Mouse (Mus musculus) right cerebral cortex, adult 18-20 months (tissue): ENCODE measurements around the gene Foxg1.

Source experiments
- DNase-seq: peaks from one replicate; pipeline ENCODE4 v3.0.0; 2022; ENCODE audit warnings: mixed read lengths

Foxg1 gene

DNA sequence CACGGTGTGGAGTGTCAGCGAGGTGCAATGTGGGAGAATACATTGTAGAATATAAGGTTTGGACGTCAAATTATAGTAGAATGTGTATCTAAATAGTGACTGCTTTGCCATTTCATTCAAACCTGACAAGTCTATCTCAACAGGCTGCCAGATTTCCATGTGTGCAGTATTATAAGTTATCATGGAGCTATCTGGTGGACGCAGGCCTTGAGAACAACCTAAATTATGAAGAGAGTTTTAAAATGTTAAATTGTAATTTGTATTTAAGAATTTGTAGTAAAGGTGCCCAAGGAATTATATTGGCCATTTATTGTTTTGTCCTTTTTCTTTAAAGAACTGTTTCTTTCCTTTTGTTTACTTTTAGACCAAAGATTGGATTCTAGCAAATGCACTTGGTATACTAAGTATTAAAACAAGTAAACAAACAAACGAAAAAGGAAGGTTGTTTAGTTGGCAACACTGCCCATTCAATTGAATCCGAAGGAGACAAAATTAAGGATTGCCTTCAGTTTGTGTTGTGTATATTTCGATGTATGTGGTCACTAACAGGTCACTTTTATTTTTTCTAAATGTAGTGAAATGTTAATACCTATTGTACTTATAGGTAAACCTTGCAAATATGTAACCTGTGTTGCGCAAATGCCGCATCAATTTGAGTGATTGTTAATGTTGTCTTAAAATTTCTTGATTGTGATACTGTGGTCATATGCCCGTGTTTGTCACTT is 3.8 kb downstream of the Foxg1 start:
- DNase-seq: no peak

DNA sequence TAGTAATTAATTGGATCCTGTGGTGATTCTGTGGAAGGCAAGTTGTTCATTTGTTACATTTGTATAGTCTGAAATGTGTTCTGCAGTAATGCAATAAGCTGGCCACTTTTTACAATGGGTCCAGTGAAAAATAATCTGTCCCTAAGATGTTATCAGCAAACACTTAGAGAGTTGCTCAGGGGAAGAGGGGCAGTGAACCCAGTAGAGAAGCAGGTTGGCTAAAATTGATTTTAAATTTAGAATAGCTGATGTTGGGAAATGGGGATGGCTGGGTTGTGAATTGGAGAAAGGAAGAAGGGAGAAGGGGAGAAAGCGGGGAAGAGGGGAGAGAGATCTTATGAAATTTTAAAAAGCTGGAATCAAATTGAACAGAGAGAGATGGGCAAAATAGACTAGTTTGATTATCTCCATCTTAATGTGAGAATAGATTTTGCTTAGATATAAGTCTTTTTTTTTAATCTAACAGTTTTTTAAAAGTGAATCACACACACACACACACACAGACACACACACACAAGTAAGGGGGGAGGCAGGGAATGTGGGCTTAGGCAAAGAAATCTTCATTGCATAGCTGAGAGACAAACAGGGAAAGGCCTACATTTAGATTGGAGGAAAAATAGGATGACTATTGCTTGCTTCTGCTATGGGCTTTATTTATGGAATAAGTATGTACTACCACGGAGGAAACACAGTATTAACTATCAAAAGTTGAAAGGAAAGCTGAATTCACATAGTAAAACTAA is 5.6 kb downstream of the Foxg1 start:
- no peak for DNase-seq

DNA sequence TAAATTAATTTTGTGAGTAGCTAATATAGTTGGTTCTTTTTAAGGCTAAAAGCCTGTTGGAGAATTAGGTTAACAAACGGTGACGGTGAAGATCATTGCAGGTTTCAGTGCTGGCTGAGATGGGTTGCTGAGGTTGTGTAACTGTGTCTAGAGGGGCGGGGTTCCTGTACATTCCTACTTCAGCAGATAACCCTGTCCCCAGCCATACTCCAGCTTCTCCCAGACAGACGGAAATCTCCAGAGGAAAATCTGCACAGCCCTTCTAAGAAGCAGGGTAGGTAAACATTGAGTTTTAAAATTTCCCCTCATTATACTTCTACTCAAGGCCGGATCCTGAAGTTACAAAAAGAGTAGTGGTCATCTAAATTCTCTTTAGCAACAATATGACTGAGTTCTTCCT is 7.2 kb downstream of the Foxg1 start:
- peak; percentile 54 for DNase-seq

DNA sequence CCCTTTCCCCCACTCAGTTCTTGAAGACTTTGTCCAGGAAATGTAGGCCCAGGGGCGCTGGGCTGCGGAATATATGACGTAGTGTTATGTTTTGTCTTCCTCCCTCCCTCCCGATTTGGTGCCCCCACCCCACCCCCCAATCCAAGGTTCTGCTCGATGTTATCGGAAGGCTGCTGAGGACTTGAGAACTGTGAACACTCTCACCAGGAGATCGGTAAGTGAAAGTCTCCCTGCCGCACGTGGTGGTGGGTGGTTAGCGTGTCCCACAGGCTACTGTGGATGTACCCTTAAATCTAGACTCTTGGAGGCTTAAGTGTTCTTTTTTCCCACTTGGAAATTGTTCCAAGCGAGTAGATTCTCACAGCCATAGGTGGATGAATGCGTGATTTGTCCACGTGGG is 7.8 kb downstream of the Foxg1 start:
- peak; percentile 42 for DNase-seq

DNA sequence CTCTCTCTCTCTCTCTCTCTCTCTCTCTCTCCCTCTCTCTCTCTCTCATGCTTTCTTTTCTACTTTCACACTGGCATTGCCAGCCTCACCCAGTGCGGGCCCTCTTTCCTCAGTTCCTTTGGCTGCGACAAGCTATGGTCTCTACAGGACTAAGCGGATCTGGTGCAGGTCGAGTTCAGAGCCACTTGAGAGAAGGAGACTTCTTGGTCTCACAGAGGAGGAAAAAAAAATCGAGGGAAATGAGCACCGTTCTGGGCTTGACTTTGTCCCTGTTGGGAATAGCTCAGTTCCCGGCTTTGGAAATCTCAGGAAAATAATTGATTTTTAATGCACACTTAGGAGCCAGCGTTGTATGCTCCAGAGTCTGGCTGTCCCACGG is 8.5 kb downstream of the Foxg1 start:
- peak; percentile 24 for DNase-seq

DNA sequence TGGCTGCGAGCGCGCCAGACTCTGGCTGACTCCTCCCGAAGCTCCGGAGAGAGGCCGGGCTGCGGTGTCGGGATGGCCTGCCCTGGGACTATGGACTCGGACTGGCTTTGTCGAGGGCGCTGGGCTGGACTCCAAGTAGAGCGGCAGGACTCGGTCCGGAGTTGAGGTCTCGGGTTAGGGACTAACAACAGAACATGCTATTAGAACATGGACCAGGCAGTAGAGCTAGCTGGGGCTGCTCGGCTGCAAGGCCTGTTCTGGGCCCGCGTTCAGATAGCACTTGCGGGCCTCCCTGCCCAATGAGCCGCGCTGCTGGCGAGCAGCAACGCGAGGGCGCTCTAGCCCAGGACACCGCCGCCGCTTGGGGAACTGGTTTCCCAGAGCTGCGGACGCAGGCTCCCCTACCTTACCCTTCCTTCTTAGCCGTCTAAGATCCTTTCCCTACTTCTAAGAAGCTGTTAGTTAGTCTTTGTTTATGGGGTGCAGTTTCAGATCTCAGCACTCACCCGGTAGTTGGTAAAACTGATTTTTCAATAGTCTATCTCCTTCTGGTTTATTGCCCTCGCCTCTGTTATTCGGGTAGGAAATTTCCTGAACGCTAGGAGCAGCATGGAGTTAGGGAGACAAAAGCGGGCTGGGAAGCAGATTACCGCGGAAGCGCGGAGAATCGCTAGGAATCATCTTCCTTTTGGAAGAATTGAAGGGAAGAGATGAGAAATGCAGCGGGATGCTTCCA is 9.0 kb downstream of the Foxg1 start:
- peak; percentile 81 for DNase-seq

DNA sequence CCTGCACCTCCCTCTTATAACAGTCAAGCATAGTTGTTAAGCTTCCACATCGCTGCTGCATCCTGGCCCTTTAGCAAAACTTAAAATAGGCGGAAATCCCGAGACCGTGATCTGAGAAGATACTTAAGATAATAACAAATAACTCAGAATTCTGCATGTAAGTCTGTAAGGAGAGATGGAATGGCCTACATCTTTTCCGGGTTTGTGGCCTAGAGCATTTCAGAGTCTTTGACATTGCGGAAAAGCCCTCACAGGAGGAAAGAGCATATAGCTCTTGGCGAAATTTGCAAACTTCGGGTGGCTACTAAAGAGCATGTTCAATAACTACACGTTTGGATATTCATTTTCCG is 9.6 kb downstream of the Foxg1 start:
- no peak for DNase-seq

DNA sequence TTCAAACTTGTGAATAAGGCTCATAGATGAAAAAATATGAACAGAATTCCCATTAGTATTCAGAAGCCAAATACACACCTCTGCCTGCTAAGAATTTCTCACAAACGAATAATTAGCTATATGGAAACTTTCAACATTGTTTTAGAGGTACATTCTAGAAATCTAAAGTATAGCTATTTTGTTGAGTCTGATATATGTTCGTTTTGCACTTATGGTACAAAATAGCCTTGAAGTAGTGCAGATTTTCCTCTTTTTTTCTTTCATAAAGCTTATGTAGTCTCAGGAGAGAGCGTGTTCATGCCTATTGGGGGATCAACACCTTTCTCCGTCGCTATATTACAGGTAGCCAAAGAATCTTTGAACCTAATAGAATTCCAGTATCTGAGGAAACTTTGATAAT is 10.4 kb downstream of the Foxg1 start:
- no peak for DNase-seq

DNA sequence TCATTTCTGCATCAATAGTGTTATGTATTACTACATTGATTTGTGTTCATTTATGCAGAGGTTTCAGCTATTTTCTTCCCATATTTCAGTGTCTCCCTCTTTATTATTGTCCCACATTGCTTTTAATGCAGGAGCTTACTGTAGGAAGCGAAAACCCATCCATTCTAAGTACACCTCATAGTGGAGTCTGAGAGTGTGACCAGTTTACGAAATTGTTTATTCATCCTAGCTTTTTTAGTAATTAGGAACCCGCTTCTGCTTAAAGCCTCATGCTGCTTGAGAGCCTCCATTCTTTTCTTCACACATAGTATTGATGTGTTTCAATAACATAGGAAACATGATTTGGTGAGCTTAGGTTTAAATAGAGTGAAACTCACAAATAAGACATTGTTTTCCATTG is 11.2 kb downstream of the Foxg1 start:
- DNase-seq: no peak

DNA sequence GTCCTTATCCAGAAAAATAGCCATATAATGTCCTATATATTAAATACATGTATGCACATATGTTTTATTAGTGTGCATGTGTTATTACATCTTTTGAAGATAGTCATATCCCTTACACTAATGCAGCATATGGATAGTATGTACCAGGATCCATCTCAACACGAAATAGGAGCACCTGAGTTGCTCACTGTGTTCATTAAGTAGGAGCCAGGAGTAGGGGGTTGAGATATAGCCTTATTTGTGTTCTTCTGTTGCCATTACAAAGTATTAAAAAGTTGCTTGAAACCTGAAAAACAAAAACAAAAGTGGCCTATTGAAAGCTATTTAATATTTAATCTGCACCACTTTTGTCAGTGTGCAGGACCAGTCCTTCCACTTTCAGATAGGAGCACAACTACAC is 11.7 kb downstream of the Foxg1 start:
- no peak for DNase-seq

DNA sequence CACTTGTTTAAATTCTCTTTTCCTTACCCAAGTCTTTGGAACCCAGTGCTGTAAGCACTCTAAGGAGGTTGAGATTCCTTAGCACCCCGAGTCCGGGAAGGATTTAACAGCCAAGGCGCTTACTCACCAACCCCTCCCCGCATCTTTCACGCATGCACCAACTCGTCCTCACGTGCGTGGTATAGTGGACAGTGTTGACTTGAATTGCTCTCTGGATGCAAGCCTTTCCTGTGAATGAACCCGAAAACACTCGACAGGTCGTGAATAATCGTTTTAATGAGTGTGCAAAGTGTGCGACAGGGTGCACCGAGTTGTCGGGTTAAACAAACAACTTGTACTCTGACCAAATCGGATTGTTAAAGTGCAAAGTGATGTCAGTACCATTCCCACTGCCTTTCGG is 12.4 kb downstream of the Foxg1 start:
- DNase-seq: peak; percentile 54

DNA sequence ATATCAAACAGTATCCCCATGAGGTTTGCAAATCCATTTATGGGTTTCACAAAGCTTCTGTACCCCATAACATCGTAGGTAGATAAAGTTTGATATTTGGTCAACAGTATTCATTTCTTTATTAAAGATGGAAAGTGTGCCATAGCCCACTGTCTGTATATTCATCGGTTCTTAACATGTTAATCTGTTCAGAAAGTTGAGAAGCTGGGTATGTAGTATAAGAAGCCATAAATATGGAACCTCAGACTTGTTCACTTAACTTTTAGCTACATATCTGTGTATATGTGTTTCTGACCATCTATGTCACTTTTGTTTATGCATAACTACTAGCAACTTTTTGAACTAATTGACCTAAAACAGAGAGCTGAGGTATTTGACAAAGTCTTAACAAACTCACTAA is 13.5 kb downstream of the Foxg1 start:
- no peak for DNase-seq

DNA sequence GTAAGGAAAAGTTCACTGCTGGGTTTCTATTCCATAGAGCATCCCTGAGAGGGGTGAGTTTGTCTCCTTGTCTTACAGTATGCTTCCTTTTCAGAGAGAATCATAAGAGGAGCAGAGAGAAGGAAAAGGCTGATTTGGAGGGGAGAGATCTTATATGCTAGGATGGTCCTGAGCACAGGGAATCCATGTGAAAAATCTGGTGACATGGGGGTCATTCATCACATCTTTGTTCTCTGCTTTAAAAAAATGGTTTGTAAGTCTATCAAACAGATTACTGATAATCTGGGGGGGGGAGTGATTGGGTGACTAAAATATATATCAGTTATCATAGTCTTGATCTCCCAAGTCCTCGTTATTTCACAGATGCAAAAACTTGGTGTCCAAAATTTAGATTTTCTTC is 14.3 kb downstream of the Foxg1 start:
- no peak for DNase-seq

DNA sequence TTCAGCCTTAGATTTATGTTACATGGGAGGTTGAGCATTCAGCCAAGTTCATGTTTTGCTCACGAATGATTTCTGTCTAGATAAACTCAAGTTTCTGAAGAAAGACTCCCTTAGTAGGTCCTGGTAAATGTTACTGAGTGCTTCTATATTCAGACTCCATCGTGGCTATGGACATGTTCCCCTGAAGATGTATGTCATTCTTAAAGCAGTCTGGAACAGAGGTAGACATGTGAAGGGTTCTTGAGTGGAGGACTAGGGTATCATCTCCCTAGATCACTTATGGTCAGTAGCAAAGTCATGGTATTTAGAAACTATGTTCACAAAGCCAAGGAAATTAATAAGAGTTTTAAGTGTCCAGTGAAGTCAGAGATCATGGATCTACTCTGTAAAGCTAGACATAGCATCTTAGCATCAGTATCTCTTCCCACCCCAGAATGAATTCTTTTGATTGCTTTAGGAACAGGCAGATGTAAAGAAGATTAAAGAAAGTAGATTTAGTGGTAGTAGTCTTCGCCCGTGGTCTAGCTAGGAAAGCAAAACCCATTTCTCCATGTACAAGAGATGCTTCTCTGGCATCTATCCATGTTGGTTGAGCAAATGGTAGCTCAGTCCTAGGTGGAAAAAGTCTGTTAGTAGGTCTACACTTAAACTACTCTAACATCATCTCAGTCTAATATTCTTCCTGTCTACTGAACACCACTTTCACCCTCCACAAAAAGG is 15.1 kb downstream of the Foxg1 start:
- no peak for DNase-seq

DNA sequence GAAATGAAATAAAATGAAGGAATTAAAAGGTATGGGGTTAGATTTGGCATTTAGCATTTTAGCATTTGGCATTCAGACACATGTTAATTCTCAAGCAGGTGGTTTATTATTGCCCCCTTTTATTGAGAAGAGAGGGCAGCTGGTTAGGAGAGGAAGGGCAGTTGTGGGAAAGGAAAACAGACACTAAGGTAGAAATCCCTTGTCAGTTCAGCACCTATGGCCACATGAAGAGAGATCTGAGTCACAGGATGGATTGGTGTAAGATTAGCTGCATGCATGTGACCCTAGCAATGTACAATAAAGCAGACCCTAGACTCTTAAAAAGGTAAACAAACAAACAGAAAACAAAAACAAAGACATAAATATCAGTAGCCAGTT is 15.7 kb downstream of the Foxg1 start:
- DNase-seq: no peak

DNA sequence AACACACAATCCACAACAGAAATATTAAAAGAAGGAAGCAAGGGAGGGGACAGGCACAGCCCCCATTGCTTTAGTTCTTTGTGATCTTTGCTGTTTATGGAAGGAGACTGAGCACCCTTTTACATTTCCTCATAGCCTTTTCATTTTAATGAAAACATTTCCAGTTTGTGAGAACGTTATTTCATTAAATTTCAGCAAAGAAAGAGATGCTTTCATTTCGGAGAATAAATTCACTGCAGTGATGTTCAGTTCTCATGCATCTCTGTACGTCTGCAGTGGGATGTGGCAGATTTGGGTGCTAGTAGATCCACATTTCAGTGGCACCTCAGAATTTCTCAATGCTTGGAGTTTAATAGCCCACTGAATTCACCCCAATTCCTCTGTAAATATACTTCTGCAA is 16.2 kb downstream of the Foxg1 start:
- no peak for DNase-seq

DNA sequence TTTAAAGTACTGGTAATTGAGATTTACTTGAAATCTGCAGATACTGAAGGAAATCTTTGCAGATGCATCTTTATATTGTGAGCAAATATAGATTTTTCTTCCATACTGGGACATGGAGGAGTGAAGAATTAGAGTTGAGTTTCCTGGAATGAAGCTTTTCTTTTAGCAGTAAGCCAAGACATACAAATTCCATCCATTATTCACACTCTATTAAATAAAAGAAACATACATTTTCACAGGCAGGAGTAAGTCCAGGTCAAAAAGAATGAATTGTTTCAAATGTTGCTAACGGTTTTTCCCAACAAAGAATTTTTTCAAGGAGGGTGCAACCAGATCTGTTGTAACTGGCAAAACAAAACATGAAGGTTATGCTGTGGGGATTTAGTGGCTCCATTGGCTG is 17.2 kb downstream of the Foxg1 start:
- DNase-seq: no peak

DNA sequence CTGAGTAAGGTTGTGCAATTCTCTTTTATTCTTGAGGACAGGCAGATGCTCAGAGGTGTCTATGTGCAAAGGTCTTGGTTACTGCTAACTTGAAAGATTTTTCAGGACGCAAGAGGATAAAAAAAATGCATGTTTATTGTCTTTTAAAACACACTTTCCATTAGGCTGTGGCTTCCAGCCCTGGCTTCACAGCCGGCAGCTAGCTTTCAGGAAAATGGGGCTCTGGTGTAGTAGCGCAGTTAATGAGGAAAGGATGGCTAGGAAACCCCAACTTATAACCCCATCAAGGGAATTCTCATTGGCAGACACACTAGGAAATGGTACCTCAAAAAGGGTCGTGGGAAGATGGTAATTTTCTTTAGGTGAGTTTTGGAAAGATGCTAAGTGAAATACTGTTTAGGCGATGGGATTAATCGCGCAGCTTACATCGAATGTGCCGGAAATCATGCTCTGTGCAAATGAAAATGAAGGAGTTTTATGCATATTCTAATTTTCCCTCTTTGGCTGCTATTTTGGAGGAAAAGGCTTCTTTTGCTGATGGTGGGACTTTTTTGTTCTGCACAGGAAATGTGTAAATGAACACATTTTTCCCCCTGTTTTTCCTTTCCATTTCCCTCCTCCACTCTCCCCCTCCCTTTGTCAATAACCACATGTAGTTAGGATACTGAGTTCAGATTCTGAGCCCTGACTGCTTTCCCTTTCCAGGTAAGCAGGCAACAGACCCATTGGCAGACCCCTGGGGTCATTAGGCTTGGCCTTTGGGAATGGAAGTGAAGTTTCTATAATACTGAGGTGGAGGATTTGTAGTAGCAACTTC is 17.8 kb downstream of the Foxg1 start:
- DNase-seq: peak; percentile 17

DNA sequence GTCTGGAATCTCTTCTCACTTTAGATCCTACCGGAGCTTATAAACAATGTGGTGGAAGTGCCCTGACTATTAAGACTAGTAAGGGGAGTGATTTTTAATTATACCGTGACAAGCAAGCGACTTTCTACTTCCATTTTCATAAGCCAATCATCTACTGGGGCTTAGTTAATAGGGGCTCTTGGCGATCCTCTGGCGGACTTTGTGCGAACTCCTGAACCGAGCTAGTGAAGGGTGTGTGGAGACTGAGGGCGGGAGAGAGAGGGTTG is 18.3 kb downstream of the Foxg1 start:
- DNase-seq: no peak

DNA sequence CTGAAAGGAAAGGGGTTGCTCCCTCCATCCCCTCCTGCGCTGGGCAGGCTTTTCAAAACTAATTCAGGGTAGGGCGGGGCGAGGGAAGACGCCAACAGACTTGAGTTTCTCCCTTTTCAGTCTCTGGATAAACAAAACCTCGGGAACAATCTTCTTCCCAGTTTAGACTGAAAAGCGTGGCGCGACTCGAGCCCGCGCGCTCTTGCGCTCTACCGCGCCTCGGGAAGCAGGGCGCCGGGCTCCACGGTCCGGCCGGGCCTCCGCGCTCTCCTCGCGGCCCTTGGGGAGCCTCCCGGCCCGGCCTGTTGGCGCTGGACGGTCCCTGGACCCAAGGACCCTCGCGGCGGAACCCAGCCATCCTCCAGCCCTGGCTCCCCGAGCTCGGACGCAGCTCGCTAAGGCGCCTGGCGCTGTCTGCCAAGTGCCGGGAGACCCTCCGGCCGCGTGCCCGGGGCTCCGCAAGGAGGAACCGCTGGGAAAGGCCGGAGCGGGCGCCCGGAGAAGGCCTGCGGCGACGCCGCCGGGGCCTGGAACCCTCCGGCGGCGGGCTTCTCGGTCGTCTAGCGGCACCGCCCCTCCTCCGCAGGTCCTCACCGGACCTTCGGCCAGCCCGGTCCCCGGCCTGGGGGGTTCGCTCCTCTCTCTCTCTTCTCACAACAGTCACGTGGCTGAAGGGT is 18.8 kb downstream of the Foxg1 start:
- DNase-seq: peak; percentile 80

DNA sequence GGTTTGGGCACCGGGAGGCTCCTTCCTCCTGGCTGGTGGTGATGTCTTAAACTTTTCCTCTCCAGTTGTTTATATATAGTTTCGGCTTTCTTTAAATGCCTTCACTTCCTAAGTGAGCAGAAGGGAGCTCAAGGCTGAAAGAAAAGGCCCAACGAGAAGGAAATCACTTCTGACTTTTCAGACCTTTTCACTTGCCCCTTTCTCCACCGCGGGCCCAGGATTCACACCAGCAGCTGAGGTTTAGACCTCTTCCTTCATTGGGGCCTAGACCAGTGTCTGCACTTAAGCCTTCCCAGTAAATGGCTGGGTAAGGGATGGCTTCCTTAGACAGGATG is 19.3 kb downstream of the Foxg1 start:
- no peak for DNase-seq

DNA sequence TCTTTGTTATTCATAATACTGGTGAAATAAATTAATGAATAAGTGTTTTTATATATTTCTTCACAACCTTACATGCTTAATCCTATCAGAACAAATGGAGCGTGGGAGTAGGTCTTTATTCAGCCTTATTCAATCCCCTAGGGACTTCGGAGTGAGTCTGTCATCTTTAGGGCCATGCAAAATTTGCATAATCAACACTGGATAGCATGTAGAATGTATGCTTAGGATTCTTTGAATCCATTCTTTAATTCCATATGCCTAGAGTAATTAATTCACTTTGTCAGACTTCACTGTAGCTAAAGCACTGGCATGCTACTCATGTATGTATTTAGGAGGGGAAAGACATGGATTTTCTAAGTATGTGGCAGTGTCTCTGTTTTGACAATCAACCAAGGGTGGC is 27.4 kb downstream of the Foxg1 start:
- no peak for DNase-seq

DNA sequence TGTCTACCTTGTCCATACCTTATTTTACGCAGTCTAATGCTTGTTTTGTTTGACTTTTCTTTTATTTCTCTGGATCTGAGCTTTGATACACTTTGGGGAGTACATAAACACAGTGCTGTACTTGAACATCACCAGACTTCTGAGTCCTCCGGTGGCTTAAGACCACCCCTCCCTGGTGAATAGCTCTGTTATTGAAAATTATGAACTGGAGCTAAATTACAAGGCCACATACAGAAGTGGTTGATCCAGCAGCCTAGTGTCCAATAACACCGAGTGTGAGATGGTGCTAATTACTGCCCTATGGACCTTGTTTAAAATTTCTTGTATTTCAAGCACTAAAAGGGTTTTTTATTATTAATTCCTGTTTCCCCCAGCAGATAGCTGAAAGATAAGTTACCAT is 35.5 kb downstream of the Foxg1 start:
- no peak for DNase-seq
